Mouse (Mus musculus) stomach, embryonic 14.5 days (tissue): ENCODE results near the gene Nos1. TPM values are rescaled to one million over a fixed set of nuclear protein-coding genes. Genes with fewer than 3 reads are reported as not detected.

ENCODE experiments used
- ATAC-seq: fragments of 200-750 bp; cut with Nextera tagmentation; 2 replicates; pipeline ENCODE4 v1.8.0; 2017; ENCODE audit warnings: low read depth, moderate TSS enrichment; ENCODE audit not compliant: insufficient number of reproducible peaks, insufficient read depth, low FRiP score
- H3K27ac ChIP-seq: fragments of 300-500 bp; sonication (generic); 2 replicates; pipeline ENCODE4 v1.5.1; 2014; ENCODE audit warnings: mild to moderate bottlenecking, low read length, moderate library complexity, mixed read lengths
- H3K27me3 ChIP-seq: fragments of 300-500 bp; sonication (generic); 2 replicates; pipeline ENCODE4 v1.6.1; 2014; ENCODE audit warnings: low read length, control low read depth, mixed read lengths; ENCODE audit not compliant: control insufficient read depth, insufficient read depth
- H3K36me3 ChIP-seq: fragments of 300-500 bp; sonication (generic); 2 replicates; pipeline ENCODE4 v1.6.1; 2014; ENCODE audit warnings: mild to moderate bottlenecking, control low read depth, low read length, moderate library complexity, mixed read lengths; ENCODE audit not compliant: control insufficient read depth, insufficient read depth
- H3K4me1 ChIP-seq: fragments of 300-500 bp; sonication (generic); 2 replicates; pipeline ENCODE4 v1.6.1; 2014; ENCODE audit warnings: low read length, control low read depth, mixed read lengths; ENCODE audit not compliant: control insufficient read depth, insufficient read depth
- H3K4me2 ChIP-seq: fragments of 300-500 bp; sonication (generic); replicated peaks from 2 replicates; pipeline ENCODE4 v1.6.1; 2014; ENCODE audit warnings: low read depth, low read length, control low read depth
- H3K4me3 ChIP-seq: fragments of 300-500 bp; sonication (generic); 2 replicates; pipeline ENCODE4 v1.5.1; 2014; ENCODE audit warnings: low read depth, low read length, control low read depth
- H3K9ac ChIP-seq: fragments of 300-500 bp; sonication (generic); replicated peaks from 2 replicates; pipeline ENCODE4 v1.6.1; 2014; ENCODE audit warnings: low read depth, mild to moderate bottlenecking, control low read depth, low read length, moderate library complexity, mixed read lengths
- H3K9me3 ChIP-seq: fragments of 300-500 bp; sonication (generic); 2 replicates; pipeline ENCODE4 v1.6.1; 2016; ENCODE audit warnings: low read depth, low read length, control low read depth; ENCODE audit not compliant: control insufficient read depth
- WGBS: fragments of 180-500 bp; shearing (Covaris S2); extraction: QIAGEN DNeasy Blood & Tissue Kit; methylation state at CpG from one replicate; pipeline ENCODE4 v1.1.7; 2014; 5-methylcytosine and 5-hydroxymethylcytosine counted together
- polyA plus RNA-seq: library from polyadenylated mRNA; unstranded; fragments of >200 nt; fragmentation: Nextera tagmentation; extraction: Ambion mirVana; gene quantifications from 2 replicates; pipeline ENCODE4 v1.2.1, GENCODE M21; 2014

Nos1 gene
- polyA plus RNA-seq, 1 experiment from 2014 or later: 2.3 TPM

- Histone ChIP-seq H3K9ac (0 out of 2 replicates have a peak overlapping the region, but pooled peaks have one; percentile 89), H3K27ac (no peak overlapping the region), H3K9me3 (no peaks in the 10 kb centered on the region), H3K4me2 (peak overlapping the region; percentile 78), H3K27me3 (no peaks in the 10 kb centered on the region), H3K36me3 (peaks cover 27% of the 10 kb centered on the region), H3K4me3 (peak overlapping the region; percentile 97), H3K4me1 (peaks cover 19% of the 10 kb centered on the region)
- ATAC-seq: no peak
- WGBS: 54% methylated on average over 17 of the region's 17 CpGs
Measured at GRCm38 (mm10) chr5:117978159-117978697, 197.4 kb downstream of the Nos1 start.

DNA sequence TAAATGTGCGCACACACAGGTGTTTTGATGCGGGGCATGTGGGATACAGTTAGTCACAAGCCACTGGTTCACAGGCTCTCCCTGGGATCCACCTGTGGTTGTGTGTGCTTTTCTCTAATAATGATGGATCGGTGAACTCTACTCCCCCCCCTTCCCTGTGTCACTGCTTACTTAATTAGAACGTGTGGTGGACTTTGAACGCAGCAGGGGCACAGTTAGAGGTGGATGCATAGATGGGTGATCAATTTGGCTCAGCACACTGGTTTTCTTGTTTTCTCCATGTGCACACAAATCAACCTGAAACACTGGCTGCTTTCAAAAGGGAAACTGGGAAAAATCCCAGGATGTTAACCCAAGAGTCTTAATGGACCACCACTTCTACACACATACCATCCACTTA, 198.2 kb downstream of the Nos1 start:
- Histone ChIP-seq H3K27me3 (no peaks in the 10 kb centered on the region), H3K4me2 (no peak overlapping the region), H3K9me3 (no peaks in the 10 kb centered on the region), H3K4me3 (no peak overlapping the region), H3K27ac (no peak overlapping the region), H3K36me3 (peaks cover 36% of the 10 kb centered on the region), H3K9ac (no peak overlapping the region), H3K4me1 (peaks cover 19% of the 10 kb centered on the region)
- WGBS: 76% methylated on average over 5 of the region's 5 CpGs
- ATAC-seq: no peak

GRCm38 (mm10) chr5:117980921-117981320, 200.1 kb downstream of the Nos1 start:
- Histone ChIP-seq H3K4me1 (peaks cover 19% of the 10 kb centered on the region), H3K9me3 (no peaks in the 10 kb centered on the region), H3K9ac (no peak overlapping the region), H3K4me3 (no peak overlapping the region), H3K4me2 (no peak overlapping the region), H3K36me3 (peaks cover 45% of the 10 kb centered on the region), H3K27me3 (no peaks in the 10 kb centered on the region), H3K27ac (no peak overlapping the region)
- 67% methylated on average over 8 of the region's 8 CpGs for WGBS
- no peak for ATAC-seq

DNA sequence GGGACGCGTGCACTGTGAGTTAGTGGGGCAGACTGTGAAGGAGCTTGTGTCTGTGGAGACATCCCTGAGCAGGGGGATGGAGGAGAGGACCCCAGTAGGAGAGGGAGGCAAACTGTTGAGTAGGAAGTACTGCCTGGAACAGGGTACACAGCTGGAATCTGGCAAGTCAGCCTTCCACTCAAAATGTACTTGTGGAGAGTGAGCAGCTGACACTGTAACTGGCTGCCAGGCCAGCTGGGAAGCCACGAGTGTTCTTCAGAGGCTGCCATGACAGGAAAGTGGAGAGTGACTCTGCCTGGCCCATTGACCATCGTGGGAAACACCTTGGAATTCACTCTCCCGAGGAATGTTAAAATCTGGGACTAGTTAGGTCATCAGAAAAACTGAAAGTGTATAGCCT, 201.1 kb downstream of the Nos1 start:
- ATAC-seq: no peak
- Histone ChIP-seq H3K27ac (no peak overlapping the region), H3K4me2 (no peak overlapping the region), H3K4me1 (peaks cover 19% of the 10 kb centered on the region), H3K9ac (no peak overlapping the region), H3K4me3 (no peak overlapping the region), H3K9me3 (no peaks in the 10 kb centered on the region), H3K27me3 (no peaks in the 10 kb centered on the region), H3K36me3 (peaks cover 54% of the 10 kb centered on the region)
- 80% methylated on average over 5 of the region's 5 CpGs for WGBS

GRCm38 (mm10) chr5:117986327-117986726, 205.5 kb downstream of the Nos1 start:
- Histone ChIP-seq H3K4me3 (no peak overlapping the region), H3K4me2 (no peak overlapping the region), H3K9me3 (no peaks in the 10 kb centered on the region), H3K27ac (no peak overlapping the region), H3K27me3 (no peaks in the 10 kb centered on the region), H3K4me1 (no peaks in the 10 kb centered on the region), H3K36me3 (peaks cover 81% of the 10 kb centered on the region), H3K9ac (no peak overlapping the region)
- ATAC-seq: no peak
- WGBS: 48% methylated on average over 4 of the region's 4 CpGs

GRCm38 (mm10) chr5:117987891-117988290, 207.1 kb downstream of the Nos1 start:
- Histone ChIP-seq H3K4me3 (no peak overlapping the region), H3K4me2 (no peak overlapping the region), H3K4me1 (no peaks in the 10 kb centered on the region), H3K27me3 (no peaks in the 10 kb centered on the region), H3K27ac (no peak overlapping the region), H3K9me3 (no peaks in the 10 kb centered on the region), H3K9ac (no peak overlapping the region), H3K36me3 (peaks cover 82% of the 10 kb centered on the region)
- ATAC-seq: no peak
- 86% methylated on average over 3 of the region's 3 CpGs for WGBS

- Histone ChIP-seq H3K9ac (no peak overlapping the region), H3K9me3 (no peaks in the 10 kb centered on the region), H3K36me3 (peaks cover 80% of the 10 kb centered on the region), H3K27ac (no peak overlapping the region), H3K27me3 (no peaks in the 10 kb centered on the region), H3K4me2 (no peak overlapping the region), H3K4me3 (no peak overlapping the region), H3K4me1 (no peaks in the 10 kb centered on the region)
- no peak for ATAC-seq
- WGBS: 79% methylated on average over 9 of the region's 9 CpGs
Measured at GRCm38 (mm10) chr5:117988367-117988766, 207.5 kb downstream of the Nos1 start.

- Histone ChIP-seq H3K36me3 (peaks cover 80% of the 10 kb centered on the region), H3K9me3 (no peaks in the 10 kb centered on the region), H3K4me3 (no peak overlapping the region), H3K4me1 (no peaks in the 10 kb centered on the region), H3K4me2 (no peak overlapping the region), H3K27me3 (no peaks in the 10 kb centered on the region), H3K27ac (no peak overlapping the region), H3K9ac (no peak overlapping the region)
- ATAC-seq: no peak
- 90% methylated on average over 6 of the region's 6 CpGs for WGBS
Measured at GRCm38 (mm10) chr5:117989773-117990172, 208.9 kb downstream of the Nos1 start.

DNA sequence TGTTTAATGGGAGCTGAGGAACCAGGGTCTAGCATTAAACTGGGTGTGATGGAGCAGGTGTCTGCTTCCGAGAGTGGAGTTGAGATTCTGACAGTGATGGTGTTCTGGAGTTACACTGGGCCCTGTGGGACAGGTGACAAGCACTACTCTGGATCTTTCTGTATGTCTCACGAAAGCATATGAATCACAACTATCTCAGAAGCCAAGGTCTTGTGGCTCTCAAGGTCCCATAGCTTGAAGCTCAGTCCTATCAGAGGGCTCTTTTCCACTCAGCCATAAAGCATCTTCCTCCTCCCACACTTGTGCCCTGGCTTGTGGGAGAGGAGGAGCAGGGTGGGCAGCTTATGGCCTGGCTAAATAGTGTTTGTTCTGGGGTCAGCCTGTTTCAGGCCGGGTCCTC, 210.1 kb downstream of the Nos1 start:
- H3K9me3 ChIP-seq: no peaks in the 10 kb centered on the region
- peaks cover 86% of the 10 kb centered on the region for H3K36me3 ChIP-seq
- no peak for ATAC-seq
- WGBS: 90% methylated on average over 3 of the region's 3 CpGs
- no peak overlapping the region for H3K4me2 ChIP-seq
- H3K4me1 ChIP-seq: no peaks in the 10 kb centered on the region
- no peak overlapping the region for H3K9ac ChIP-seq
- H3K27me3 ChIP-seq: no peaks in the 10 kb centered on the region
- H3K27ac ChIP-seq: no peak overlapping the region
- H3K4me3 ChIP-seq: no peak overlapping the region
